Mouse (Mus musculus) myocyte (in vitro differentiated cells): ENCODE measurements at regions not wholly inside any gene's neighbourhood (a gene's known extent, or its start where the extent isn't known, plus 50 kb on each side); places are given as distances from the start of the nearest gene placed in this dataset.
A peak's percentile ranks its signal among the peaks of the same experiment; 100 is the strongest.

ENCODE experiments used
- H3K27me3 ChIP-seq: one replicate; pipeline ENCODE4 v1.6.1; 2011; ENCODE audit not compliant: control insufficient read depth, insufficient read depth, insufficient read length
- H3K36me3 ChIP-seq: one replicate; pipeline ENCODE4 v1.6.1; 2011; ENCODE audit not compliant: control insufficient read depth, insufficient read depth
- H3K4me2 ChIP-seq: one replicate; pipeline ENCODE4 v1.6.1; 2011; ENCODE audit warnings: low read depth, control low read depth
- H3K4me3 ChIP-seq: one replicate; pipeline ENCODE4 v1.5.1; 2011; ENCODE audit warnings: mild to moderate bottlenecking, control low read depth, moderate library complexity
- H3K79me2 ChIP-seq: one replicate; pipeline ENCODE4 v1.6.1; 2011; ENCODE audit not compliant: control insufficient read depth, insufficient read depth
- H3ac ChIP-seq: one replicate; pipeline ENCODE4 v1.6.1; 2011; ENCODE audit not compliant: control insufficient read depth, insufficient read length
- CEBPB ChIP-seq: IDR thresholded peaks from 2 replicates; pipeline ENCODE4 v1.6.1; 2011; ENCODE audit warnings: mild to moderate bottlenecking, moderate library complexity; ENCODE audit not compliant: poor library complexity, insufficient read depth, severe bottlenecking
- E2F4 ChIP-seq: IDR thresholded peaks from one replicate; pipeline ENCODE4 v1.6.1; 2011; ENCODE audit warnings: mild to moderate bottlenecking, control low read depth, moderate library complexity; ENCODE audit not compliant: insufficient read depth
- MAX ChIP-seq: IDR thresholded peaks from one replicate; pipeline ENCODE4 v1.6.1; 2011; ENCODE audit warnings: low read depth, mild to moderate bottlenecking, control low read depth
- MYOD1 ChIP-seq, 3 experiments: IDR thresholded peaks; one replicate each; pipeline ENCODE4 v1.6.1; 2011; ENCODE audit warnings: control low read depth in 2 of 3, low read depth in 2 of 3, mild to moderate bottlenecking in 2 of 3, moderate library complexity in 1 of 3; ENCODE audit not compliant: insufficient read length in 2 of 3, control insufficient read depth in 1 of 3
- MYOG ChIP-seq, 3 experiments: IDR thresholded peaks; one replicate each; pipeline ENCODE4 v1.6.1; 2011; ENCODE audit warnings: control low read depth in 2 of 3, low read depth in 2 of 3, mild to moderate bottlenecking in 2 of 3; ENCODE audit not compliant: insufficient read length in 2 of 3, control insufficient read depth in 1 of 3, insufficient read depth in 1 of 3
- POLR2A ChIP-seq: IDR thresholded peaks from one replicate; pipeline ENCODE4 v1.6.1; 2011; ENCODE audit warnings: low read depth, mild to moderate bottlenecking, control low read depth, moderate library complexity; ENCODE audit not compliant: insufficient read length
- POLR2AphosphoS2 ChIP-seq: IDR thresholded peaks from one replicate; pipeline ENCODE4 v1.6.1; 2011; ENCODE audit warnings: low read depth, control low read depth; ENCODE audit not compliant: insufficient read length
- REST ChIP-seq: IDR thresholded peaks from one replicate; pipeline ENCODE4 v1.6.1; 2011; ENCODE audit warnings: mild to moderate bottlenecking, control low read depth, moderate library complexity; ENCODE audit not compliant: insufficient read depth, insufficient read length
- SRF ChIP-seq: IDR thresholded peaks from one replicate; pipeline ENCODE4 v1.6.1; 2011; ENCODE audit warnings: low read depth; ENCODE audit not compliant: control insufficient read depth, insufficient read length
- TCF12 ChIP-seq: IDR thresholded peaks from one replicate; pipeline ENCODE4 v1.6.1; 2011; ENCODE audit warnings: mild to moderate bottlenecking, control low read depth; ENCODE audit not compliant: poor library complexity, insufficient read depth, severe bottlenecking
- TCF3 ChIP-seq: IDR thresholded peaks from one replicate; pipeline ENCODE4 v1.6.1; 2011; ENCODE audit warnings: low read depth, control low read depth; ENCODE audit not compliant: insufficient read length
- USF1 ChIP-seq: IDR thresholded peaks from one replicate; pipeline ENCODE4 v1.6.1; 2011; ENCODE audit warnings: low read depth, mild to moderate bottlenecking, control low read depth, moderate library complexity

DNA sequence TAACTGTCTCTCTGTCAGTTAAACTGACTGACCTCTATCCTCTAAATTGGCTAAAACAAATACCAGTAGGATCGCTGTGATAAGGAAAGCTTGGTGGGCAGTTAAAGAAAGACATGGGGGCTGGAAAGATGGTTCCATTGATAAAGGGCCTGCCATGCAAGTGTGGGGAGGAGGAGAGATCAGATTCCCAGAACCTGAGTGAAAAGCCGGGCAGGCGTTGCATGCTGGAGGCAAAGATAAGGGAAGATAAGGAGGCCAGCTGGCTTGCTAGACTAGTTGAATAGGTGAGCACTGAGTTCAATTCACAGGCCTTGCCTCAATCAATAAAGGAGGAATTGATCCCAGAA is 122.3 kb upstream of the Cited2 start:
- no peak overlapping the region for H3ac ChIP-seq
- TF ChIP-seq MYOD1 (IDR thresholded peaks at IDR 0.05; ENCODE audit: control insufficient read depth in 1 of 3, insufficient read length in 2 of 3, low read depth in 2 of 3) (no peak), USF1 (no peak), CEBPB (no peak), MYOG (IDR thresholded peaks at IDR 0.05; ENCODE audit: control insufficient read depth in 1 of 3, insufficient read depth in 1 of 3, insufficient read length in 2 of 3, low read depth in 2 of 3) (no peak), POLR2AphosphoS2 (no peak), SRF (no peak), POLR2A (no peak), MAX (no peak), TCF12 (no peak), REST (no peak), TCF3 (no peak), E2F4 (no peak)
- H3K27me3 ChIP-seq, result no peaks in the 10 kb centered on the region
- no peaks in the 10 kb centered on the region for H3K36me3 ChIP-seq
- H3K4me3 ChIP-seq, result no peak overlapping the region
- no peaks in the 10 kb centered on the region for H3K79me2 ChIP-seq
- H3K4me2 ChIP-seq, result no peak overlapping the region

DNA sequence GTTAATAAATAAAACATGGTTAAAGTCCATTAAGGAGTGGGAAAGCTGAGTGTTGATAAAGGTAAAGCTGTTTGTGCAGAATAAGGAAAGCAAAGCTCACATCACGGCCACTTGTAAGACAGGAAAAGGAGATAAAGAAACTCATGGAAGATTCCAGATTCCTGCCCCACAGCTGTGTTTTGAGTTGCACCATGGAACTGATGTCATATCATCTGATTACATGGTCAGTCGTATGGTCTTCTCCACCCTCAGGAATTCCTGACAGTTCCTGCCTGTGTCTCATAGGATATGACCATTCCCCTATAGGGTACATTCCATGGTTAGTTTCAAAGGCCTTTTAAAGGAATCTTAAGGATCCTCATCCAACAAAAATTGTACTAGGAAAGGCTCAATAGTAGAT is 120.6 kb upstream of the Cited2 start:
- TF ChIP-seq SRF (no peak), REST (no peak), CEBPB (peak; percentile 36; the same call in 1 of the 2 replicates), MYOD1 (IDR thresholded peaks at IDR 0.05; ENCODE audit: control insufficient read depth in 1 of 3, insufficient read length in 2 of 3, low read depth in 2 of 3) (peak in 1 of 3 experiments; percentile 8), TCF12 (no peak), E2F4 (no peak)
- Histone ChIP-seq H3K27me3 (no peaks in the 10 kb centered on the region), H3ac (no peak overlapping the region), H3K4me3 (no peak overlapping the region), H3K79me2 (no peaks in the 10 kb centered on the region), H3K4me2 (no peak overlapping the region), H3K36me3 (no peaks in the 10 kb centered on the region)

DNA sequence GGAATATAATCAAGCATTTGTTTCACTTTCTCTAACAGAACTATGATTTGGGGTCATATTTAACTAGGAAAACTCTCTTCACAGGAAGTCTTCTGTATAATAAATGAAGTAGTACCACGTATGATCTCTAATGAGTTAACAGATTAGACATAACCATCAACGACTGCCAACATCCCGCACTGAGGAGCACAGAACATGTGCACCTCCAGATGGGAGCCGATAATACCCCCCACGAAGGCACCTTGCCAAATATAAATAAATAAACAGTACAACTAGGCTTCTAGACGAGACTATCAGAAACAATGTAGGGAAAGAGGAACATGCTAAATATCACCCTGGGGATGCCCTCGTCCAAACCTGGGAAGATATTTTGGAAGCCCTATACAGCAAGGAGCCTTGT is 114.8 kb upstream of the Cited2 start:
- H3K4me3 ChIP-seq, result no peak overlapping the region
- no peaks in the 10 kb centered on the region for H3K36me3 ChIP-seq
- no peaks in the 10 kb centered on the region for H3K27me3 ChIP-seq
- no peak overlapping the region for H3K4me2 ChIP-seq
- no peak overlapping the region for H3ac ChIP-seq
- no peaks in the 10 kb centered on the region for H3K79me2 ChIP-seq
- no peak for TF ChIP-seq POLR2A
- TF ChIP-seq CEBPB, result no peak

DNA sequence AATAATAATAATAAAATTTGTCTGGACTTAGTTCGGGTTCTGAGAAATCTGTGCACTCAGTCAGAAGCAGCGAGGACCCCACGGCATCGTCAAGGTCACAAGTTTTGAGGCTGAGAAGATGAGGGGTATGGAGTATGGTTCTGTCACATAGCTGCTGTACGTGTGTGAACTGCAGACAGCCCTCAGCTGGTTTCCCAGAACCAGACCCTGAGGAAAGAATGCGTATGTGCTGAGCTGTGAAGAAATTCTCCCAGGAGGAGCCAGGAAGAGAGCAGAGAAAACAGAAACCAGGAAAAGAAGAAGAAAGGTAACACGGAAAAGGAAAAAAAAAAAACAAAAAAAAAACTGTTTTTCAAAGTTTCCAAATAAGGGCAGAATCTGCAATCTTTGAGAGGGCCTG is 112.4 kb upstream of the Cited2 start:
- no peak overlapping the region for H3K4me3 ChIP-seq
- no peaks in the 10 kb centered on the region for H3K27me3 ChIP-seq
- H3K36me3 ChIP-seq, result no peaks in the 10 kb centered on the region
- H3ac ChIP-seq, result no peak overlapping the region
- TF ChIP-seq REST, result no peak
- TF ChIP-seq SRF, result no peak
- TF ChIP-seq POLR2AphosphoS2, result no peak
- no peak for TF ChIP-seq USF1
- no peak for TF ChIP-seq MYOD1 (IDR thresholded peaks at IDR 0.05; ENCODE audit: control insufficient read depth in 1 of 3, insufficient read length in 2 of 3, low read depth in 2 of 3)
- no peak for TF ChIP-seq TCF12
- no peak for TF ChIP-seq E2F4
- TF ChIP-seq MAX, result no peak
- TF ChIP-seq TCF3, result no peak
- TF ChIP-seq MYOG (IDR thresholded peaks at IDR 0.05; ENCODE audit: control insufficient read depth in 1 of 3, insufficient read depth in 1 of 3, insufficient read length in 2 of 3, low read depth in 2 of 3), result no peak
- no peak for TF ChIP-seq CEBPB
- no peak for TF ChIP-seq POLR2A
- no peak overlapping the region for H3K4me2 ChIP-seq
- H3K79me2 ChIP-seq, result no peaks in the 10 kb centered on the region

DNA sequence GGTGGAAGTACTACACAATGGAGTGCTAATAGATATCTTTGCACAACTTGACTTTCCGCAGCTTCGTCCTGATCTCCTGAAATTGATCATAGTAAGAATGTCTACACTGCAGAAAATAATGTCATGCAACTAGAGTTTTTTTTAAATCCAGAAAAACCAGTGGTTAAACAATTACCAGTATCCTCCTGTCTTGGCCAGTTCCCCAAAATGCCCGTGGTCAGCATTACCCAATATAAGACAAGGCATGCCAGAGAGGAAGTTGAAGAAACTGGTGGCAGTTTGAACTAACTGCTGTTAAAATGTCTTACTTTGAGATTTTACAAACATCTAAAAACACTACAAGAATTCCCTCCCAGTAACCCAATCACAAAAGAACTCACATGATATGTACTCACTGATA is 109.7 kb upstream of the Cited2 start:
- H3K79me2 ChIP-seq, result no peaks in the 10 kb centered on the region
- H3K4me3 ChIP-seq, result no peak overlapping the region
- no peaks in the 10 kb centered on the region for H3K27me3 ChIP-seq
- no peak for TF ChIP-seq POLR2A
- no peak for TF ChIP-seq MYOG (IDR thresholded peaks at IDR 0.05; ENCODE audit: control insufficient read depth in 1 of 3, insufficient read depth in 1 of 3, insufficient read length in 2 of 3, low read depth in 2 of 3)
- no peak for TF ChIP-seq E2F4
- no peak for TF ChIP-seq POLR2AphosphoS2
- no peak for TF ChIP-seq MYOD1 (IDR thresholded peaks at IDR 0.05; ENCODE audit: control insufficient read depth in 1 of 3, insufficient read length in 2 of 3, low read depth in 2 of 3)
- no peak for TF ChIP-seq SRF
- no peak for TF ChIP-seq MAX
- no peak for TF ChIP-seq CEBPB
- TF ChIP-seq REST, result no peak
- no peak for TF ChIP-seq USF1
- TF ChIP-seq TCF3, result no peak
- no peak for TF ChIP-seq TCF12
- H3ac ChIP-seq, result no peak overlapping the region
- H3K4me2 ChIP-seq, result no peak overlapping the region
- H3K36me3 ChIP-seq, result no peaks in the 10 kb centered on the region
